Mouse (Mus musculus): ENCODE measurements around the gene Chd9. TPM values are rescaled to one million over a fixed set of nuclear protein-coding genes. Genes with fewer than 3 reads are reported as not detected.

The Chd9 gene
- total RNA-seq, 2 experiments from 2014 or later, result 47.9 to 51.0 TPM

GRCm38 (mm10) chr8:90956390-90956789 lies 128.2 kb downstream of the Chd9 start:
- intact Hi-C loops (cut with DNase I), result no loop called here
- DNase-seq, result no peak

GRCm38 (mm10) chr8:90957711-90958110 lies 129.6 kb downstream of the Chd9 start:
- intact Hi-C loops (cut with DNase I), result no loop called here
- DNase-seq, result no peak

- DNase-seq, result no peak
- intact Hi-C loops (cut with DNase I), result no loop called here
These were observed 131.6 kb downstream of the Chd9 start for GRCm38 (mm10) chr8:90959721-90960120.

- DNase-seq, result no peak
- intact Hi-C loops (cut with DNase I), result no loop called here
These were observed 133.5 kb downstream of the Chd9 start for GRCm38 (mm10) chr8:90961603-90962002.

- intact Hi-C loops (cut with DNase I), result no loop called here
- no peak for DNase-seq
These were observed 135.9 kb downstream of the Chd9 start for GRCm38 (mm10) chr8:90964044-90964443.

GRCm38 (mm10) chr8:90965467-90966170 lies 137.5 kb downstream of the Chd9 start:
- DNase-seq, result no peak
- intact Hi-C loops (cut with DNase I), result no loop called here

- intact Hi-C loops (cut with DNase I), result no loop called here
- no peak for DNase-seq
These were observed 140.2 kb downstream of the Chd9 start for GRCm38 (mm10) chr8:90968307-90968706.

GRCm38 (mm10) chr8:90976960-90977371 lies 148.8 kb downstream of the Chd9 start:
- intact Hi-C loops (cut with DNase I), result no loop called here
- peak in 1 of 2 experiments; percentile 21 for DNase-seq

- intact Hi-C loops (cut with DNase I), result no loop called here
- DNase-seq, result no peak
These were observed 150.6 kb downstream of the Chd9 start for GRCm38 (mm10) chr8:90978720-90979119.

GRCm38 (mm10) chr8:90979295-90979694 lies 151.1 kb downstream of the Chd9 start:
- intact Hi-C loops (cut with DNase I), result no loop called here
- no peak for DNase-seq

- no peak for DNase-seq
- intact Hi-C loops (cut with DNase I), result no loop called here
These were observed 153.9 kb downstream of the Chd9 start for GRCm38 (mm10) chr8:90982087-90982486.

- peak; percentile 68 to 80 for DNase-seq
- intact Hi-C loops (cut with DNase I), result loop anchor here (1.0 to 2.0 kb wide), 2 partner anchors 191 to 225 kb away; partner anchors contain the start of gene Chd9
These were observed 191.6 kb downstream of the Chd9 start for GRCm38 (mm10) chr8:91019726-91020125.

GRCm38 (mm10) chr8:91034417-91034816 lies 206.3 kb downstream of the Chd9 start:
- intact Hi-C loops (cut with DNase I), result no loop called here
- DNase-seq, result no peak

GRCm38 (mm10) chr8:91036905-91037304 lies 208.8 kb downstream of the Chd9 start:
- intact Hi-C loops (cut with DNase I), result no loop called here
- no peak for DNase-seq

- intact Hi-C loops (cut with DNase I), result no loop called here
- no peak for DNase-seq
These were observed 210.5 kb downstream of the Chd9 start for GRCm38 (mm10) chr8:91038637-91039036.

GRCm38 (mm10) chr8:91046370-91046769 lies 218.2 kb downstream of the Chd9 start:
- intact Hi-C loops (cut with DNase I), result no loop called here

GRCm38 (mm10) chr8:91051037-91051436 lies 222.9 kb downstream of the Chd9 start:
- intact Hi-C loops (cut with DNase I), result no loop called here
- DNase-seq, result peak; percentile 78 to 85

More at GRCm38 (mm10) chr8:91046370-91046769, 218.2 kb downstream of the Chd9 start:
- no peak for DNase-seq

GRCm38 (mm10) chr8:91054418-91054817 lies 226.3 kb downstream of the Chd9 start:
- intact Hi-C loops (cut with DNase I), result no loop called here
- DNase-seq, result no peak

GRCm38 (mm10) chr8:91056848-91057247 lies 228.7 kb downstream of the Chd9 start:
- intact Hi-C loops (cut with DNase I), result no loop called here
- no peak for DNase-seq

- no peak for DNase-seq
- intact Hi-C loops (cut with DNase I), result no loop called here
These were observed 231.0 kb downstream of the Chd9 start for GRCm38 (mm10) chr8:91059086-91059578.

- intact Hi-C loops (cut with DNase I), result no loop called here
These were observed 231.8 kb downstream of the Chd9 start for GRCm38 (mm10) chr8:91059884-91060510.

More at GRCm38 (mm10) chr8:91059884-91060510, 231.8 kb downstream of the Chd9 start:
- no peak for DNase-seq
